Mouse (Mus musculus) neural tube, embryonic 11.5 days (tissue): ENCODE measurements around the gene Add2. TPM values are rescaled to one million over a fixed set of nuclear protein-coding genes. Genes with fewer than 3 reads are reported as not detected.
A peak's percentile ranks its signal among the peaks of the same experiment; 100 is the strongest.
"Not testable (repeated sequence)": the region's sequence is repeated elsewhere in the genome, so short reads cannot be mapped to it uniquely, and the experiment has no call there.

Experiments
- ATAC-seq: fragments of 200-750 bp; cut with Nextera tagmentation; 2 replicates; pipeline ENCODE4 v1.8.0; 2017; ENCODE audit warnings: moderate number of reproducible peaks, mild to moderate bottlenecking, moderate TSS enrichment, moderate library complexity; ENCODE audit not compliant: insufficient read depth, low FRiP score, low TSS enrichment
- DNase-seq: peaks from one replicate; pipeline ENCODE4 v3.0.0-alpha.2; 2015; ENCODE audit warnings: low spot score
- H3K27ac ChIP-seq: fragments of 300-500 bp; sonication (generic); 2 replicates; pipeline ENCODE4 v1.5.1; 2014; ENCODE audit warnings: low read depth, mild to moderate bottlenecking, low read length
- H3K27me3 ChIP-seq: fragments of 300-500 bp; sonication (generic); 2 replicates; pipeline ENCODE4 v1.6.1; 2014; ENCODE audit warnings: mild to moderate bottlenecking, low read length, mixed read lengths; ENCODE audit not compliant: control insufficient read depth, insufficient read depth
- H3K36me3 ChIP-seq: fragments of 300-500 bp; sonication (generic); 2 replicates; pipeline ENCODE4 v1.6.1; 2014; ENCODE audit warnings: mild to moderate bottlenecking, low read length, moderate library complexity, mixed read lengths; ENCODE audit not compliant: control insufficient read depth, insufficient read depth
- H3K4me1 ChIP-seq: fragments of 300-500 bp; sonication (generic); 2 replicates; pipeline ENCODE4 v1.6.1; 2014; ENCODE audit warnings: low read length, mixed read lengths; ENCODE audit not compliant: control insufficient read depth, insufficient read depth
- H3K4me2 ChIP-seq: fragments of 300-500 bp; sonication (generic); 2 replicates; pipeline ENCODE4 v1.6.1; 2014; ENCODE audit warnings: low read depth, mild to moderate bottlenecking, moderate library complexity
- H3K4me3 ChIP-seq: fragments of 300-500 bp; sonication (generic); 2 replicates; pipeline ENCODE4 v1.5.1; 2014; ENCODE audit warnings: low read depth, low read length
- H3K9ac ChIP-seq: fragments of 300-500 bp; sonication (generic); 2 replicates; pipeline ENCODE4 v1.6.1; 2014; ENCODE audit warnings: mild to moderate bottlenecking, low read length
- H3K9me3 ChIP-seq: fragments of 300-500 bp; sonication (generic); 2 replicates; pipeline ENCODE4 v1.6.1; 2016; ENCODE audit warnings: low read length; ENCODE audit not compliant: control insufficient read depth
- WGBS: fragments of 180-500 bp; shearing (Covaris S2); extraction: QIAGEN DNeasy Blood & Tissue Kit; methylation state at CpG from one replicate; pipeline ENCODE4 v1.1.7; 2014; 5-methylcytosine and 5-hydroxymethylcytosine counted together
- polyA plus RNA-seq: library from polyadenylated mRNA; unstranded; fragments of >200 nt; fragmentation: Nextera tagmentation; extraction: Ambion mirVana; gene quantifications from 2 replicates; pipeline ENCODE4 v1.2.1, GENCODE M21; 2014

Gene Add2
- polyA plus RNA-seq, 1 experiment from 2014 or later: 67.0 TPM

DNA sequence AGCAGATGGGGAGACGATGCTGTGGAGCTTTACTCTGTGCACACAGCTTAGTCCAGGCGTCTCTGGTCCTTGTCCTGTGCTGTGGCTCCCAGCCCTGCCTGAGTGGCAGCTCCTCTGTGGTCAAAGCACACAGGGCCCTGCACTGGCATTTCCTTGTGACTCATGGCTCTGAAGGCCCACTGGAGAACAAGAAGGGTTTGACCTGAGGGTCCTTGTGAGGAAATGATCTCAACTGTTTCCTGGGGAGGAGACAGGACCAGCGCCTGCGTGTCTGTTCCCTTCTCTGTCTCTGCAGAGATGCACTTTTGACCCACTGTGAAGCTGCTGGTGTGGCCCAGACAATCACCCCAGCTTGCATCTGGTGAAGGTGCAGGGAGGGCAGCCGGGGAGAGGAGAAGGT, 13.7 kb upstream of the Add2 start:
- not testable (repeated sequence) for H3K36me3 ChIP-seq, DNase-seq, H3K27me3 ChIP-seq, H3K4me3 ChIP-seq, H3K9ac ChIP-seq, H3K4me2 ChIP-seq, H3K9me3 ChIP-seq, H3K4me1 ChIP-seq, H3K27ac ChIP-seq, ATAC-seq
- 79% methylated on average over 5 of the region's 5 CpGs for WGBS

DNA sequence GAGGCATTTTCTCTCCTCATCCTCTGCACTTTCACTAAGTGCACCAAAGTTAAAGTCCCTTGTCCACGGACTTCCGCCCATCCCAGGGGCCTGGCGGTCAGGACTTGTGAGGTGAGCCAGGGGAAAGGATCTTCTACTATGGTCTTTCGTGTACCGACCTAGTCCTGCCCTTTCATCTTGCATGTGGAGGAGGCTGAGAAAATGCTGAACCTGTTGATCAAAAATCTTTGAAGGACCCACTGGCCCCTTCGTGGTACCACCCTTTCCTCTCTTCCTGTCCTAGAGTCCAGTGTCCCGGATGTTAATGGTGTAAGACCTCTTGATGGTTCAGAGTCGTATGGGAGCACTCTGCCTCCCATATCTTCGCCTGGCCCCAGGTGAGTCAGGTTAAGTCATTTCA, 12.6 kb upstream of the Add2 start, which contains the start of gene Figla:
TSS of gene Figla (plus strand) at position 301 of the 400 bp plus-strand sequence.
- Histone ChIP-seq H3K4me3 (no peak within 1 kb of the TSS), H3K9me3 (no peaks in the 10 kb centered on the region), H3K27ac (no peak within 1 kb of the TSS), H3K9ac (no peak within 1 kb of the TSS), H3K36me3 (no peaks in the 10 kb centered on the region), H3K27me3 (no peaks in the 10 kb centered on the region), H3K4me2 (no peak within 1 kb of the TSS), H3K4me1 (no peaks in the 10 kb centered on the region)
- ATAC-seq (no peak), DNase-seq (no peak)
- WGBS: 79% methylated on average over 9 of the region's 9 CpGs

DNA sequence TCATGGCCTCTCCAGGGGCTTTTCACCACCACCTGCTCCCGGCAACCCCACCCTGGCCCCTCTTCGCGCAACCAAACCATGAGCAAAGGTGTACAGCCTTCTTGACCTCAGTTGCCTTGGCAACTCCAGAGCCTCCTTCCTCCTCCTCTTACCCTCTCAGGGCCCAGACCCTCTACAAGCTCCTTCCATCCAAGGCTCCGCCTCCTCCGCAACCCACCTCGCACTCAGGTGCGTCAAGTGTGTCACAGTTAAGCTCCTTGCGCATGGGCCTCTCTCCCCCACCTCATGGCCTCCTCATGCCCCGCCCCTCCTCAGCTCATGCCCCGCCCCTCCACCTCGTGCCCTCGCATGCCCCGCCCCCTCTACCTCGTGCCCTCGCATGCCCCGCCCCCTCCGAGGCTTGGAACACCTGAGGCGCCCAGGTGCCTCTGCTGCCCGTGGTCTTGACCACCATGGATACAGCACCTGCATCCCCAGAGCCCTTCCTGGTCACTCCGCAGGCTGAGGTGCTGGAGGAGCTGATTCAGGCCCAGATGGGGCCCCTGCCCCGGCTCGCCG, 11.6 kb upstream of the Add2 start:
- DNase-seq: no peak
- Histone ChIP-seq H3K4me3 (no peak overlapping the region), H3K27ac (no peak overlapping the region), H3K9ac (no peak overlapping the region), H3K4me1 (no peaks in the 10 kb centered on the region), H3K36me3 (no peaks in the 10 kb centered on the region), H3K27me3 (no peaks in the 10 kb centered on the region), H3K9me3 (no peaks in the 10 kb centered on the region), H3K4me2 (no peak overlapping the region)
- no peak for ATAC-seq
- 83% methylated on average over 23 of the region's 23 CpGs for WGBS

DNA sequence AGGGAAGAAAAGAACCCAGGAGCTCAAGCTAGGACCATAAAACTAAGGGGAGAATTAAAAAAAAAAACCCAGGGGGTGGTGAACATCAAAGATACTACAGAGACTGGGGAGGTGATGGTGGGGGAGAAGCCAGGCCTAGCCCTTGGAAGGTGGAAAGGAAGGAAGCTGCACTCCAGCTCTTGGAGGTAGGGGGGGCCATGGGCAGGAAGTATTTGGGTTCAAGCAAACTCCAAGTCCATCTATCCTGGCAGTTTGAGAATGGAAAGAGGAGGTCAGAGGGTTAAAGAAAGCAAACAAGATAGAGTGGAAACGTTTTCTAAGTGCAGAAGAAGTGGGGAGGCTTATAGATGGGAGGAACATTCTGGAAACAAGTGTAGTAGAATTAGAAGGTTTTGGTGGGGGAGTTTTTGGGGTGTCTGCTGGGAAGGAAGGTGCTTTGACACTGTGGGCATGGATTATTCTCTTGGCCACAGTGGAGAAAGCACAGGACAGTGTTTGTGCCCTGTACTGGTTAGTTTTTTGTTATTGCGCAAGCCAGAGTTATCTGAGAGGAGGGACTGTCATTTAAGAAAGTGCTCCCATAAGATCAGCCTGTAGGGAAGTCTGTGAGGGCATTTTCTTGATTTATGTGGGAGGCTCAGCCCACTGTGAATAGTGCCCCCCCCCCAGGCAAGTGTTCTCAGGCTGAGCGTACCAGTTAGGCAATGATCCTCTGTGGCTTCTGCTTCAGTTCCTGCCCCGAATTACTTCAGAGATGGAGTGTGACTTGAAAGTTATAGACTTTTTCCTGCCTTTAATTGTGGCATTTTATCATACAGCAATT, 8.9 kb upstream of the Add2 start:
- Histone ChIP-seq H3K4me2 (no peak overlapping the region), H3K4me1 (no peaks in the 10 kb centered on the region), H3K9ac (no peak overlapping the region), H3K9me3 (no peaks in the 10 kb centered on the region), H3K4me3 (no peak overlapping the region), H3K27ac (no peak overlapping the region), H3K36me3 (no peaks in the 10 kb centered on the region), H3K27me3 (no peaks in the 10 kb centered on the region)
- DNase-seq (no peak), ATAC-seq (no peak)
- WGBS: 59% methylated on average over 4 of the region's 4 CpGs

DNA sequence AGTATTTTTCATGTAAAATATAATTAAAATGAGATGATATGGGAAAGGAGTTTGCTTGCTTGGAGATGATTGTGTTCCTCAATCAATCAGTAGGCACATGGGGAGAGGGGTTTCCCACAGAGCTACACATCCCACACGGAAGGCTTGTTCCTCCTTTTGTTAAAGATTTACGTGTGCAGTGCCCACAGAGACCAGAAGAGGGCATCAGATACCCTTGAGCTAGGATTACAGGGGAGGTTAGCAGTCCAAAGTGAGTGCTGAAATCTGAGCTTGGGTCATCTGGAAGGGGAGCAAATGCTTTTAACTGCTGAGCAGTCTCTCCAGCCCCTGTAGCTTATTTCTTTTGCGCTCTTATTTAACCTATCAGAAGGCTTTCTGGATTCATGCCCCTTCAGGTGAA, 7.5 kb upstream of the Add2 start:
- H3K9me3 ChIP-seq: no peaks in the 10 kb centered on the region
- no peaks in the 10 kb centered on the region for H3K4me1 ChIP-seq
- H3K27ac ChIP-seq: no peak overlapping the region
- H3K36me3 ChIP-seq: no peaks in the 10 kb centered on the region
- DNase-seq (peak; percentile 49), ATAC-seq (no peak)
- no peak overlapping the region for H3K4me3 ChIP-seq
- WGBS: 28% methylated on average over 3 of the region's 3 CpGs
- H3K4me2 ChIP-seq: no peak overlapping the region
- H3K27me3 ChIP-seq: no peaks in the 10 kb centered on the region
- H3K9ac ChIP-seq: no peak overlapping the region

DNA sequence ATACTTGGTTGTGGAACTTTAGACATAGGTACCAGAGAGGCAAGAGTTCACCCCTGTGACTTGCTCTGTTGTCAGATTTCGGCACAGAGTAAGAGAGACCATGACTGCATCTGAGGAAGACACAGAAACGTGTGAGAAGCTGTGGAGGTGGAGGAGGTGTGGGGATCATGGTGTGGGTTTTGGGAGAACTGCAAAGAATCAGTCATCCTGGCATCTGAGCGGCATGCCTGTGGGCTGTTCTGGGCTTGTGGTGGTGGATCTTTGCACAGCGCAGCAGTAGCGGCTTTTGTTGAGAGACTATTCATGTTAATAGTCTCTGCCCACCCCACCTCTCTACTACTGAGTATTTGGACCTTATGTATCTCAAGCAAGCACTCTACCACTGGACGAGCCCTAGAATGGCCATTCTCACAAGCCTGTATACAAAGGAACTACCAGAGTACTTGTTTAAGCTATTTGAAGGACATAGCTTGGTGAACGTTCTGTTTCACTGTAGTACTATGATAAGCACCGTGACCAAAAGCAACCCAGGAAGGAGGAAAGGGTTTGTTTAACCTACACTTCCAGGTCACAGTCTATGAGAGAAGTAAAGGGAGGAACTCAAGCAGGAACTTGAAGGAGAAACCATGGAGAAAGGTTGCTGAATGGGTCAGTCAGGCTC, 1.7 kb upstream of the Add2 start:
- ATAC-seq (no peak), DNase-seq (no peak)
- Histone ChIP-seq H3K27ac (no peak overlapping the region), H3K4me2 (no peak overlapping the region), H3K27me3 (no peaks in the 10 kb centered on the region), H3K4me1 (peaks cover 8% of the 10 kb centered on the region; the same call in 1 of the 2 replicates), H3K36me3 (no peaks in the 10 kb centered on the region), H3K9ac (no peak overlapping the region), H3K9me3 (no peaks in the 10 kb centered on the region), H3K4me3 (no peak overlapping the region)
- WGBS: 84% methylated on average over 8 of the region's 8 CpGs

DNA sequence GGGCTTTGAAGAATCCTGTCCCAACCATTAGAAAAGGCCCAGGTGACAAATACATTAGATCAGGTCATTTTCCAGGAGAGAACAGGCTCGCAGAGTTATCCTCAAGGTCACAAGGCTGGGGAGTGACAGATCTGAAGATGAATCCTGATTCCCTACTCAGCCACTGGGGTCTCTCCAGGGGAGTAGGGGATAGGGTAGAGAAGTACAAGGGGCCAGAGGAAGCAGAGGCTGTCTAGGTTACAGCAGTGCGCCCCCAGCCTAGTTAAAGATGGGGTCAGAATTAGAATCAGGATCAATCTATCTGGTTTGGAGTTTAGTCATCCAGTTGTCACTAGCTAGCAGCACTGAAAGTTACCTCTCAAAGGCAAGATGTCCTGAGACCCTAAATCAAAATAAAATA, 331 bp upstream of the Add2 start:
- Histone ChIP-seq H3K36me3 (no peaks in the 10 kb centered on the region), H3K27me3 (no peaks in the 10 kb centered on the region), H3K9me3 (no peaks in the 10 kb centered on the region), H3K4me3 (peak overlapping the region; percentile 68), H3K4me1 (peaks cover 8% of the 10 kb centered on the region; the same call in 1 of the 2 replicates), H3K9ac (peak overlapping the region; percentile 79), H3K4me2 (peak overlapping the region; percentile 74), H3K27ac (peak overlapping the region; percentile 81; the same call in 1 of the 2 replicates)
- 63% methylated on average over 2 of the region's 2 CpGs for WGBS
- no peak for DNase-seq
- ATAC-seq: peak; percentile 40; the same call in 1 of the 2 replicates

DNA sequence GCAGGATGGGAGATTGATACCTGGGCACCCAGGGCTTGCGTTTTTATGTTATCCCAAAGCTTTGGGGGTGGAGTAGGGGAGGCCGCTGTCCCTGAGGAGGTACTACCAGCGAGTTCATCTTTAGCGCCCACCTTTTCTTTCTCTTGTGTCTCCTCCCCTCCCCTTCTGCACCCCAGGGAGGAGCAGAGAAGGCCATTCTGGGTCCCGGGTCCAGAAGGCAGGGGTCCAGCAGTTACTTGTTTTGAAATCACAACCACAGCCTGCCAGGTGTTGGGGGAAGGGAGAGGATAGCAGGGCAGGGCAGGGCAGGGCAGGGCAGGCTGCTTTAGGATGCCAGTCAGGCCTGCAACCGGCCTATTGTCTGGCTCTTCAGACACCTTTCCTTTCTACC, 837 bp downstream of the Add2 start:
- no peaks in the 10 kb centered on the region for H3K9me3 ChIP-seq
- H3K4me2 ChIP-seq: peak overlapping the region; percentile 74
- DNase-seq (no peak), ATAC-seq (0 out of 2 replicates have a peak, but pooled peaks have one; percentile 18)
- peaks cover 8% of the 10 kb centered on the region; the same call in 1 of the 2 replicates for H3K4me1 ChIP-seq
- H3K9ac ChIP-seq: peak overlapping the region; percentile 79
- peak overlapping the region; percentile 68 for H3K4me3 ChIP-seq
- no peaks in the 10 kb centered on the region for H3K36me3 ChIP-seq
- H3K27ac ChIP-seq: peak overlapping the region; percentile 81; the same call in 1 of the 2 replicates
- H3K27me3 ChIP-seq: no peaks in the 10 kb centered on the region
- WGBS: 8% methylated on average over 5 of the region's 6 CpGs
